Mouse (Mus musculus) embryo, embryonic 9.5 days (tissue): ENCODE measurements around the gene Gm10282.

Experiments
- DNase-seq: peaks from one replicate; pipeline ENCODE4 v3.0.0-alpha.2; 2017; ENCODE audit errors: extremely low spot score

Gene Gm10282

GRCm38 (mm10) chr8:72305210-72305905 lies at the start of gene Gm10282:
TSS of gene Gm10282 (minus strand) at chr8:72305260.
- no peak for DNase-seq

- no peak for DNase-seq
These were observed 49.2 kb upstream of the Gm10282 start for GRCm38 (mm10) chr8:72354272-72354671.

GRCm38 (mm10) chr8:72353700-72354045 lies 48.6 kb upstream of the Gm10282 start:
- DNase-seq = no peak

GRCm38 (mm10) chr8:72352951-72353699 lies 48.1 kb upstream of the Gm10282 start:
- DNase-seq = no peak

GRCm38 (mm10) chr8:72351405-72352005 lies 46.4 kb upstream of the Gm10282 start:
- no peak for DNase-seq

- no peak for DNase-seq
These were observed 45.7 kb upstream of the Gm10282 start for GRCm38 (mm10) chr8:72350727-72351126.

- no peak for DNase-seq
These were observed 44.8 kb upstream of the Gm10282 start for GRCm38 (mm10) chr8:72349838-72350237.

- DNase-seq = no peak
These were observed 43.9 kb upstream of the Gm10282 start for GRCm38 (mm10) chr8:72348956-72349355.

GRCm38 (mm10) chr8:72348114-72348513 lies 43.1 kb upstream of the Gm10282 start:
- no peak for DNase-seq

- no peak for DNase-seq
These were observed 42.5 kb upstream of the Gm10282 start for GRCm38 (mm10) chr8:72347553-72347952.

- no peak for DNase-seq
These were observed 38.7 kb upstream of the Gm10282 start for GRCm38 (mm10) chr8:72343725-72344124.

GRCm38 (mm10) chr8:72342556-72343300 lies 37.7 kb upstream of the Gm10282 start:
- DNase-seq = no peak

GRCm38 (mm10) chr8:72337034-72337433 lies 32.0 kb upstream of the Gm10282 start:
- no peak for DNase-seq

- DNase-seq = no peak
These were observed 31.2 kb upstream of the Gm10282 start for GRCm38 (mm10) chr8:72336273-72336672.

- DNase-seq = no peak
These were observed 29.1 kb upstream of the Gm10282 start for GRCm38 (mm10) chr8:72334144-72334641.

GRCm38 (mm10) chr8:72333429-72334143 lies 28.5 kb upstream of the Gm10282 start:
- no peak for DNase-seq

- DNase-seq = no peak
These were observed 26.6 kb upstream of the Gm10282 start for GRCm38 (mm10) chr8:72331631-72332030.

- no peak for DNase-seq
These were observed 25.9 kb upstream of the Gm10282 start for GRCm38 (mm10) chr8:72330806-72331516.

- DNase-seq = no peak
These were observed 24.1 kb upstream of the Gm10282 start for GRCm38 (mm10) chr8:72329116-72329515.

- no peak for DNase-seq
These were observed 19.6 kb upstream of the Gm10282 start for GRCm38 (mm10) chr8:72324708-72325107.
